7 mouse cellular contexts compared by ENCODE assay signal in genomic region chr11:100814498-100814897, GRCm38 (mm10). TPM values are rescaled to one million over a fixed set of nuclear protein-coding genes. Genes with fewer than 3 reads are reported as not detected.
A peak's percentile ranks its signal among the peaks of the same experiment; 100 is the strongest.
DNase-seq lines count a peak whose midpoint lies in the region; TF ChIP-seq lines count a peak whose summit lies in the region.

No protein-coding gene starts in this region.

- 0 out of 2 replicates have a peak overlapping the region, but pooled peaks have one; percentile 14 for H3K27ac ChIP-seq in embryonic facial prominence, embryonic 10.5 days (replicated peaks)
- H3K27ac ChIP-seq in left cerebral cortex, adult 2 months: no peak overlapping the region

- H3K4me3 ChIP-seq in embryonic facial prominence, embryonic 10.5 days: no peak overlapping the region
- no peak overlapping the region for H3K4me3 ChIP-seq in left cerebral cortex, adult 2 months

- H3K9me3 ChIP-seq in embryonic facial prominence, embryonic 10.5 days: no peaks in the 10 kb centered on the region

- intact Hi-C loops in heart, postnatal 14 days (cut with DNase I): no loop called here
- intact Hi-C loops in left cerebral cortex, adult 2 months (cut with DNase I): no loop called here

- no peak for TF ChIP-seq CTCF in left cerebral cortex, adult 2 months (IDR thresholded peaks at IDR 0.05)

- H3K27me3 ChIP-seq in embryonic facial prominence, embryonic 10.5 days (replicated peaks; ENCODE audit: low read depth, poor library complexity, severe bottlenecking): no peaks in the 10 kb centered on the region

- DNase-seq in adrenal gland, adult (ENCODE audit: inconsistent age in 2 of 2, low spot score in 1 of 2): peak; percentile 74 to 85
- DNase-seq in embryonic facial prominence, embryonic 10.5 days (ENCODE audit: low spot score): peak; percentile 32
- peak; percentile 73 to 76 for DNase-seq in heart, postnatal 14 days
- peak; percentile 83 for DNase-seq in liver
- DNase-seq in natural killer cell, adult 2 months (ENCODE audit: low spot score in 2 of 2): peak; percentile 89 to 90
- DNase-seq in urinary bladder, postnatal 25 days (ENCODE audit: low spot score): peak; percentile 66
- DNase-seq in left cerebral cortex, adult 2 months (ENCODE audit: extremely low spot score in 1 of 2, low spot score in 2 of 2): no peak

- no peaks in the 10 kb centered on the region; the same call in 1 of the 2 replicates for H3K36me3 ChIP-seq in embryonic facial prominence, embryonic 10.5 days (replicated peaks)

- WGBS in embryonic facial prominence, embryonic 10.5 days: 68% methylated on average over 13 of the region's 13 CpGs

- peaks cover 31% of the 10 kb centered on the region for H3K4me1 ChIP-seq in embryonic facial prominence, embryonic 10.5 days

RNA-seq across cellular contexts. Expression of gene Stat5b, which starts 36.0 kb away (rescaled TPM):
- polyA plus RNA-seq in embryonic facial prominence, embryonic 10.5 days (2016; fragmentation: Nextera tagmentation; extraction: Ambion mirVana): 14.4 and 14.9 TPM in 2 replicates
- 10 to 100 TPM; 62.4 to 66.5 TPM for total RNA-seq in heart, postnatal 14 days (2021)
- 10 to 100 TPM; 23.6 to 25.0 TPM for total RNA-seq in left cerebral cortex, adult 2 months (2021)

RNA-seq across cellular contexts. Expression of gene Ghdc, which starts 43.7 kb away (rescaled TPM):
- polyA plus RNA-seq in embryonic facial prominence, embryonic 10.5 days (2016; fragmentation: Nextera tagmentation; extraction: Ambion mirVana): 3.3 and 3.7 TPM in 2 replicates
- 10 to 100 TPM; 12.7 to 13.3 TPM for total RNA-seq in heart, postnatal 14 days (2021)
- total RNA-seq in left cerebral cortex, adult 2 months (2021): 1 to 10 TPM; 7.3 TPM

RNA-seq across cellular contexts. Expression of gene Stat5a, which starts 44.7 kb away (rescaled TPM):
- polyA plus RNA-seq in embryonic facial prominence, embryonic 10.5 days (2016; fragmentation: Nextera tagmentation; extraction: Ambion mirVana): 1.7 and 1.9 TPM in 2 replicates
- total RNA-seq in heart, postnatal 14 days (2021): 10 to 100 TPM; 28.1 to 28.7 TPM
- total RNA-seq in left cerebral cortex, adult 2 months (2021): 1 to 10 TPM; 1.7 to 2.0 TPM

RNA-seq across cellular contexts. Expression of gene Hcrt, which starts 51.8 kb away (rescaled TPM):
- not detected in 2 replicates for polyA plus RNA-seq in embryonic facial prominence, embryonic 10.5 days (2016; fragmentation: Nextera tagmentation; extraction: Ambion mirVana)
- total RNA-seq in heart, postnatal 14 days (2021): not detected
- not detected for total RNA-seq in left cerebral cortex, adult 2 months (2021)

RNA-seq across cellular contexts. Expression of gene Kcnh4, which starts 54.8 kb away (rescaled TPM):
- polyA plus RNA-seq in embryonic facial prominence, embryonic 10.5 days (2016; fragmentation: Nextera tagmentation; extraction: Ambion mirVana): 0.64 and 0.71 TPM in 2 replicates
- total RNA-seq in heart, postnatal 14 days (2021): not detected
- total RNA-seq in left cerebral cortex, adult 2 months (2021): 10 to 100 TPM; 17.2 to 18.4 TPM

Comparison
In these comparisons a context has a peak if more than half of its experiments do, and no peak if none do; other contexts are left out.
1. DNase-seq: peak in adrenal gland, adult (2 of 2), embryonic facial prominence, embryonic 10.5 days (single experiment), heart, postnatal 14 days (2 of 2), liver (single experiment), natural killer cell, adult 2 months (2 of 2) and urinary bladder, postnatal 25 days (single experiment); none in left cerebral cortex, adult 2 months (0 of 2).
2. RNA of gene Stat5a, which starts 44.7 kb away (total RNA-seq): 28.1 to 28.7 TPM in heart, postnatal 14 days; 1.7 to 2.0 TPM in left cerebral cortex, adult 2 months; every median in the first group is over 4 times any median in the second.